Mouse (Mus musculus) bone marrow macrophage, adult 2 months (primary cell): ENCODE measurements around the gene Tcap. TPM values are rescaled to one million over a fixed set of nuclear protein-coding genes. Genes with fewer than 3 reads are reported as not detected.
"Not testable (repeated sequence)": the region's sequence is repeated elsewhere in the genome, so short reads cannot be mapped to it uniquely, and the experiment has no call there.

Source experiments
- H3K27ac ChIP-seq: 2 replicates; pipeline ENCODE4 v1.5.1; 2012; ENCODE audit warnings: low read depth, low read length; ENCODE audit not compliant: insufficient read depth
- H3K4me1 ChIP-seq: 2 replicates; pipeline ENCODE4 v1.6.1; 2012; ENCODE audit warnings: low read length; ENCODE audit not compliant: control insufficient read depth, insufficient read depth
- H3K4me3 ChIP-seq: 2 replicates; pipeline ENCODE4 v1.5.1; 2012; ENCODE audit warnings: mild to moderate bottlenecking, low read length, moderate library complexity; ENCODE audit not compliant: insufficient read depth
- CTCF ChIP-seq: IDR thresholded peaks from 2 replicates; pipeline ENCODE4 v1.5.1; 2012; ENCODE audit warnings: low read depth, mild to moderate bottlenecking, low read length, moderate library complexity
- POLR2A ChIP-seq: IDR thresholded peaks from 2 replicates; pipeline ENCODE4 v1.6.1; 2012; ENCODE audit warnings: mild to moderate bottlenecking, low read depth, low read length, borderline replicate concordance
- polyA plus RNA-seq: library from polyadenylated mRNA; stranded (reverse); fragments of >200 nt; gene quantifications from 2 replicates; pipeline ENCODE4 v1.2.4, GENCODE M21; 2012; ENCODE audit not compliant: missing spikeins, insufficient read depth, insufficient read length

Tcap gene
- polyA plus RNA-seq, 1 experiment = not detected

GRCm38 (mm10) chr11:98379379-98379778 is 4.2 kb upstream of the Tcap start:
- no peak overlapping the region for H3K4me3 ChIP-seq
- H3K4me1 ChIP-seq = no peaks in the 10 kb centered on the region
- no peak for TF ChIP-seq POLR2A
- no peak for TF ChIP-seq CTCF
- no peak overlapping the region for H3K27ac ChIP-seq

DNA sequence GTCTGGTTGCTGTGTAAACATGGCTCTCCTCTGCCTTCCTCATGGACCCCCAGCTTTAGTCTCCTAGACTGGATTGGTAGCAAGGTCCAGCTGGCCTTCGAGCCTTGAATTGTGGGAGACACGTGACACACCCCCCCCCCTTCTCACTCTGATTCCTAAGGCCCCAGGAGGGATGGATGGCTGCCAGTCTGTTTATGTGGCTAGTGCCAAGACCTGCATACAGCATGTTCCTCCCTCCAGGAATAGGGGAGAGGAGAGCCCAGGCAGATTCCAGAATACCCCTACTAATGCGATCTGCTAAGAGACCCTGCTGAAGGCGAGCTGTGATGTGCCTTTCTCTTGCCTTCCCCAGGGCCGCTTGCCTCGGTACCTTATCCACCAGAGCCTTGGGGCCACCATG is 3.5 kb upstream of the Tcap start:
- no peak for TF ChIP-seq POLR2A
- no peak for TF ChIP-seq CTCF

GRCm38 (mm10) chr11:98381651-98382050 is 2.0 kb upstream of the Tcap start:
- no peaks in the 10 kb centered on the region for H3K4me1 ChIP-seq
- no peak overlapping the region for H3K4me3 ChIP-seq
- TF ChIP-seq POLR2A (no peak), CTCF (no peak)
- no peak overlapping the region for H3K27ac ChIP-seq

More for the DNA sequence above, 3.5 kb upstream of the Tcap start:
- Histone ChIP-seq H3K4me3 (no peak overlapping the region), H3K4me1 (no peaks in the 10 kb centered on the region), H3K27ac (no peak overlapping the region)

- H3K4me3 ChIP-seq, H3K4me1 ChIP-seq, H3K27ac ChIP-seq: not testable (repeated sequence)
Observed at GRCm38 (mm10) chr11:98382405-98382804, 1.2 kb upstream of the Tcap start.

- Histone ChIP-seq H3K4me3 (no peak overlapping the region), H3K27ac (no peak overlapping the region), H3K4me1 (no peaks in the 10 kb centered on the region)
- TF ChIP-seq CTCF (no peak), POLR2A (no peak)
Observed at GRCm38 (mm10) chr11:98384216-98384615, 605 bp downstream of the Tcap start.

DNA sequence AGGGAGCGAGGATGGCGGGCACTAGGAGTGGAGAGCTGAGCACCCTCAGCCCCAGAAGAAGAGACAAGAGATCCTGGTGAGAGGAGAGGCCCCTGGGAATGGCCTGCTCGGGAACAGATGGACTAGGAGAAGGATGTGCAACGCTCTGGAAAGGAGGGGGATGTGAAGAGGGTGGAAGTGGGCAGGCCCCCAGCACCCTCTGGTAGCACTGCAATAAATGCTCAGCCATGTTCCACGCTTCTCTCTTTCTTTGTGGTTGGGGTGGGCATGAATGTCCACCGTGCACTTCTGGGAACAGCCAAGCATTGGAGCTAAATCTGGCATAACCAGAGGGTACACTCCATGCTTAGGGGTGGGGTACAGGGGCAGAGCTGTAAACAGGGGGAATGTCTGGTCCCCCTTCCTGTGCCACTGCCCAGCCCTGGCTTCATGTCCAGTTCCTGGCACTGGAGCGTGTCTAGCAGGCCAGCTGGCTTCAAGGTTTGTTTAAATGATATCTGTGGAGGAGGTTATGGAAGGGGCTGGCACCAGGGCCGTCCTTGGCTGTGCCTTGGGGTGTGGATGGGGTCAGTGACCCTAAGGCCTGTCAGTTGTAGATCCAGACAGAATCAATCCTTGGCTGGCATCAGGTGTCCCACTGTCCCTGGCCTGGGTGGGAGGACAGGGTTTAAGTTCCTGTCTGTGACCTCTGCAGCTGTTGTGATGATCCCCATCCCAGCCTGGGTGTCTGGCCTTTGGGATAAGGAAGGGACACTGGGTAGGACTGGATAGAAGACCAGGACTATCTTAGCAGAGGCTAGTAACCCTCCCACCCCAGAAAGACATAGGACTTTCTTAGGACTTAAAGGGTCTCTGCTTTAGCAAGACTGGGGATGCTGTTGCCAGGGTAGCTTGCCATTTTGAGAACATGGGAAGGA is 1.4 kb downstream of the Tcap start:
- no peak overlapping the region for H3K27ac ChIP-seq
- H3K4me3 ChIP-seq = no peak overlapping the region
- no peak for TF ChIP-seq CTCF
- TF ChIP-seq POLR2A = no peak
- H3K4me1 ChIP-seq = no peaks in the 10 kb centered on the region

GRCm38 (mm10) chr11:98385638-98386585 is 2.3 kb downstream of the Tcap start, which contains the start of gene Pnmt:
TSS of gene Pnmt (plus strand) at chr11:98386450.
- Histone ChIP-seq H3K27ac (no peak within 1 kb of the TSS), H3K4me1 (no peaks in the 10 kb centered on the region), H3K4me3 (no peak within 1 kb of the TSS)
- TF ChIP-seq POLR2A = no peak
- no peak for TF ChIP-seq CTCF

DNA sequence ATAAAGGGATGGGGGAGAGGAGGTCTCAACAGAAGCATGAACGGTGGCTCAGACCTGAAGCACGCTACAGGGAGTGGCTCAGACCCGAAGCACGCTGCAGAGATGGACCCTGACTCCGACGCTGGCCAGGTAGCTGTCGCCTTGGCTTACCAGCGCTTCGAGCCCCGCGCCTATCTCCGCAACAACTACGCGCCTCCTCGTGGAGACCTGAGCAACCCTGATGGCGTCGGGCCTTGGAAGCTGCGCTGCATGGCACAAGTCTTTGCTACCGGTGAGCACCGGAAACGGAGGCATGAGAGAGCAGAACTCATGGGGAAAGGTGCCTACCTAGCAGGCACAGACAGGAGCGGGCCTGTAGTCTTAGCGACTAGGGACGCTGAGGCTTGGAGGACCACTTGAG is 3.0 kb downstream of the Tcap start:
- Histone ChIP-seq H3K4me1 (no peaks in the 10 kb centered on the region), H3K4me3 (no peak overlapping the region), H3K27ac (no peak overlapping the region)
- TF ChIP-seq CTCF (no peak), POLR2A (no peak)

DNA sequence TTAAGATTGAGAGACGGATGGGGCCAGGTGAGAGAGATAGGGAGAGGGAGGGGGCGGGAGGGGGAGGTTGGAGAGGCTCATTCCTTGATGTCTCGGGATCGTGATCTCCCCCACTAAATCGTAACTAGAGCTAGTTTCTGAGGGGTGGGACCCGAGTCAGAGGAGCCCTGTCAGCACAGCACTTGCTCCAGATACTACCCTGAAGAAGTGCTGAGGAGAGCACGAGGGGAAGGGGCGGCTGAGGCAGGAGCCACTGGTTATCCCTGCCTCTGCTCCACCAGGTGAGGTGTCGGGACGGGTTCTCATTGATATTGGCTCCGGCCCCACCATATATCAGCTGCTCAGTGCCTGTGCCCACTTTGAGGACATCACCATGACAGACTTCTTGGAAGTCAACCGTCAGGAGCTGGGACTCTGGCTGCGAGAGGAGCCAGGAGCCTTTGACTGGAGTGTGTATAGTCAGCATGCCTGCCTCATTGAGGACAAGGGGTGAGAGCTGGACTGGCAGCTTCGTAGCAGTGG is 3.5 kb downstream of the Tcap start:
- Histone ChIP-seq H3K4me1 (no peaks in the 10 kb centered on the region), H3K27ac (no peak overlapping the region), H3K4me3 (no peak overlapping the region)
- TF ChIP-seq CTCF (no peak), POLR2A (no peak)

GRCm38 (mm10) chr11:98388282-98388681 is 4.7 kb downstream of the Tcap start:
- no peak overlapping the region for H3K27ac ChIP-seq
- H3K4me1 ChIP-seq = peaks cover 2% of the 10 kb centered on the region; the same call in 1 of the 2 replicates
- no peak overlapping the region for H3K4me3 ChIP-seq
- no peak for TF ChIP-seq POLR2A
- TF ChIP-seq CTCF = no peak
